Mouse (Mus musculus): ENCODE results near the gene Ets1.

Ets1 gene

GRCm38 (mm10) chr9:32695492-32696190 lies 59.6 kb downstream of the Ets1 start:
- peak; percentile 72 for DNase-seq (ENCODE audit: low spot score)

DNA sequence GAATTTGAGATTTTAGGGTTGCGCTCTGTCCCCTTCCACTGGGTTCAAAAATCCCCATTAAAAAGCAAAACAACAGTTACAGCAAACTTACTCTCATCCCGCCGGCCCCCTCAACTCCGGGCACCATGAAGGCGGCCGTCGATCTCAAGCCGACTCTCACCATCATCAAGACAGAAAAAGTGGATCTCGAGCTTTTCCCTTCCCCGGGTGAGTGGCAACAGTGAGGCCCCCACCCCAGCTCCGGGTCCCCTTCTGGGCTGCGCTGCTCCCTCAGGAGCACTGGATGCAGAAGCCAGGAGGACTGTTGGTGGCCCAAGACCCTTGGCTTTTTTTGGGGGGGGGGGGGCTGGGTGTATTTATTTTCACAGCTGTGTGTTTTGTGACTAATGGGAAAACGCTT lies 60.2 kb downstream of the Ets1 start:
- DNase-seq (ENCODE audit: low spot score), result peak; percentile 9

GRCm38 (mm10) chr9:32696717-32697116 lies 60.7 kb downstream of the Ets1 start:
- peak; percentile 8 for DNase-seq (ENCODE audit: low spot score)

DNA sequence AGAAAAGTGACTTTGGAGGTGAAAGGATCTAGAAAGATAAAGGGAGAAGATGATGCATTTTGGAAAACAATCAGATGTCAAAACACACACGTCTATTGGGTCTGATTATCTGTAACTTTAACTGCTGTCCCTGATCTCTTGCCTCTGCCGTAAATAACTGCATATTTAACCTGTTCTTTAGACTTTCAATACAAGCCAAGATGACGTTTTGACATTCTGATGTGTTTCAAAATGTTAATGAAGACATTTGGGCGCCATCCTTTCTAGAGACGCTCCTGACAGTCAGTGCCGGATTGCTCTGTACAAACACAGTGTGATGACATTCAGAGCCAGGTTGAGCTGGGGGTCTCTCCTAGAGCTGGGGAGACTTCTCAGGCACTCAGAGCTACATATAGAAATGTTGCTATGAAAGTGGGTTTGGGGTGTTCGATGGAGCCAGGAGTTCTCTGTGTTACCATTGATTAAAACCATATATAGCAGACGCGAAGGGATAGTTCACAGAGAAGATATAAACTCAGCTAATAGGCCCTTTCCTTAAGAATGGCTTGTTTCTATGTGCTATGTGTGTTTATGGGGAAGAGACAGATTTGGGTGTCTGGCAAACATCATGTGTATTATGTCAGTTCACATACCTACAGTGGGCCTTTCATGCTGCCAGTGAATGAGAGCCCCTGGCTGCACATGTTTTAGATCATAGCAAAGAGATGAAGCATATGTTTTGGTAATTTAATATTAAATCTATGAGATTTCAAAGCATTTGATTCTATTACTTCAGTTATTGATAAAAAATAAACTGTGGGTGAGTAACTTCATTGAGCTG lies 61.5 kb downstream of the Ets1 start:
- no peak for DNase-seq (ENCODE audit: low spot score)

DNA sequence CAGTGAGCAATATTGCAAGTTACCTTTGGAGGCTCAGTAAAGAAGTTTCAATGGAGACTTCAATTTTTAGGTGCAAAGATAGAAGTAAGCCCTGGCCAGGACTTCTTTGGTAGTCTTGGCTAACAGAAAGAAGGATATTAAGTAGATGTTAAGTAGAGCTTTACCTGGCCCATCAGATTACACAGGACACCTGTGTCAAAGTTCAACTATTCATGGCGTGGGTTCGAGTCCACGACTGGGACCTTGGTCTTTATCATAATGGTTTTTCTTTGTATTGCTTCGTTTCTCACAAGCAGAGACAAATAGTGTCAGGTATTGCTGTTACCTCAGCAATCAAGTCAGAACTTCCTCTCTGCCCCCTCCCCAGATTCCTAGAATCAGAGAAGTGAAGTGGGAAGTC lies 62.7 kb downstream of the Ets1 start:
- DNase-seq (ENCODE audit: low spot score), result no peak

- no peak for DNase-seq (ENCODE audit: low spot score)
Observed at GRCm38 (mm10) chr9:32699391-32699841, 63.4 kb downstream of the Ets1 start.

- DNase-seq (ENCODE audit: low spot score), result no peak
Observed at GRCm38 (mm10) chr9:32700091-32700905, 64.3 kb downstream of the Ets1 start.

DNA sequence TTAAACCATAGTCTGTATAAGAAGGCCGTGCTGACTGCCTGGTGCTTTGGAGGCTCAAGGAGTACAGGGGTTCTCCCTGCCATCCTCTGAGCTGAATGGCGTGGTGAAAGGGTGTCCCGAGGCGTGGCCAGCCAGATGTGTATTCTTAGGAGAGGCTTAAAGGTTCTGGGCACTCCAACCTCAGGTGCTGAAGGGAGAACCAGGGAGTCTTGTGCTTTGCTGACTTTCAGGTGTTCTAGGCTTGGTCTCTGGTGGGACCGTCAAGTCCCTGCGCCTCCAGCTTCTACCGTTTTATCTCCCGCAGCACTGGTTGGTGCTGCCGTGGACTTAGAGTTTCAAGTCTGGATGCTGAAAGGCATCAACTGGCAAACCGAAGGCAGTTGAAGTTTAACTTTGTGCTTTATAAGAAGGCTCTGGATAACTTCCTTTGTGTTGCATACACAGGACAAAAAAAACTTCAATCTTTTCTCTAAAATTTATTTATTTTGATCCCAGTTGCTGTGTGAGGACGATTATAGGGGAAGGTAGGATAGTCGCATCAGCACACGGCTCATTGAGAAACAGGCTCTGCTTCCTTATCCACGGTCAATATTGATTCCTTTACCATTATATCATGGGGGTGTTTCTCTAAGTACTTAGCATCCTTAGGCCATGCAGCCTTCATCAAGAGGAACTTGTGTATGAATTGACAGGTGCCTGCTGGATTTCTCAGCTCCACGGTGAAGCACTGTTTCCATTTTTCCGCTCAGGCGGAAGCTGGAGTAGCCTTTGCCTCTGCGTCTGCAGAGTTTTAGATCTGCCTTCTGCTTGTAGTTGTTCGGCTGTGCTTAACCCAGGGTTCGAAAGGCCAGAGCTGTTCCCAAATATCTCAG lies 65.3 kb downstream of the Ets1 start:
- DNase-seq (ENCODE audit: low spot score), result no peak

DNA sequence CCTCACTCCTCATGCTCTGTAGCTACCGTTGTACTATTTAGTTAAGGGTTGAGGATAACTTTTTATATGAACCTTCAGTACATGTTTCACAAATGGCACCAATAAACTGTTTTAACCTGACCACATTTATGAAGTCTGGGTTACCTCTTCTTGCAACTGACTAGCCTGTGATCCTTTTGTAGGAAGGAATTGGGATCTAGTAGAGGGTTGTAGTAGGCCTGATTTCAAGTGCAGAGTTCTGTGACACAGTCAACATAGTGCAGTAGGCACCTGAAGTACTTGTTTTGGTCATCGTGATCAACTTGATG lies 65.9 kb downstream of the Ets1 start:
- no peak for DNase-seq (ENCODE audit: low spot score)

DNA sequence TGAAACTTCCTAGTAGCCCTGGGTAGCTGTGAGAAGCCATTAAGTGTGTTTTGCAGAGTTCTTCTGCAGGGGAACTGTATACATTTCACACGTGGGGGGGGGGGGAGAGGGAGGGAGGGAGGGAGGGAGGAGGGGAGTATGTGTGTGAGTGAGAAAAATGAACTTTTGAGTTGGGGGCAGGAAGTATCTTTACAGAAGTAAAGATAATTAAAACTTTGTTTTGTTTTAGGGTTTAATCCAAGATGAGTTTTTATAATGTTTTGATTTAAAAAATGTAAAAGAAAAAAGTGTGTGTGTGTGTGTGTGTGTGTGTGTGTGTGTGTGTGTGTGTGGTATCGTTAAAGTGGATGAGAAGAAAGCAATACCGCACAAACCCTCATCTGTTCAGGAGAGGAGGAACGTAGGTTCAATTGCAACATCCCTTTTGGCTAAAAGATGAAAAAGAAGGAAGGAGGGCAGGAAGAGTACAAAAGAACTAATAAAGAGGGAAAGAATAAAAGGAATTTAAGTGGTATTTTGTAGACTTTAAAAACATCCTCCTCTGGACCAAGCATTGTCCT lies 66.9 kb downstream of the Ets1 start:
- no peak for DNase-seq (ENCODE audit: low spot score)

GRCm38 (mm10) chr9:32703976-32704745 lies 68.1 kb downstream of the Ets1 start:
- DNase-seq (ENCODE audit: low spot score), result no peak

DNA sequence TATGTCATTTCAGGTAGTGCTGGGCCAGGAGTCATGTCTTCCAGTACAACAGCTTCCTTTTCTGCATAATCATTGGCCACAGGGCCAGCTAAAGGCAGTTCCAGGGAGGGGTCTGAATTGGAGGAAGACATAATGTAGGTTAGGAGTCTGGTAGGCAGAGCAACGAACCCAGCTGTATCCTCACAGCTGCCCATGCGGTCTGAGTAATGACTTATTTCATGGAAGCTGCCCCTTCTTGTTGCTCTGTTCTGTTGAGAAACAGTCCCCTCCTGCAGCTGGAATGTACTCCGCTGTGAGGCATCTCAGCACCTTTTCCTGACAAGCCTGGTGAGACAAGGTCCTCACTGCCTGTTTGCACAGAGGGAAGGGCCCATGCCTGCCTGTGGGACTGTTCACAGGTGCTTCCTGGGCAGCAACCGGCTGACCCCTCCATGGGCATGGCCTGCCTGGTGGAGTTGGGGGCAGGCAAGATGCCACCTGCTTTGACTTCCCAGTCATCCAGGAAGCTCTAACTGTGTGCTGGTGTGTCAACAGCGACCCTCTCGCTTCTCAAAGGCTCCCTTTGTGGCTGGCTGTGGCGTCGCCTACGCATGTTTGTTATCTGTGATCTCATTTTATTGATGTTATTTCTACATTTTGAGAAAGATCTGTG lies 69.9 kb downstream of the Ets1 start:
- no peak for DNase-seq (ENCODE audit: low spot score)

DNA sequence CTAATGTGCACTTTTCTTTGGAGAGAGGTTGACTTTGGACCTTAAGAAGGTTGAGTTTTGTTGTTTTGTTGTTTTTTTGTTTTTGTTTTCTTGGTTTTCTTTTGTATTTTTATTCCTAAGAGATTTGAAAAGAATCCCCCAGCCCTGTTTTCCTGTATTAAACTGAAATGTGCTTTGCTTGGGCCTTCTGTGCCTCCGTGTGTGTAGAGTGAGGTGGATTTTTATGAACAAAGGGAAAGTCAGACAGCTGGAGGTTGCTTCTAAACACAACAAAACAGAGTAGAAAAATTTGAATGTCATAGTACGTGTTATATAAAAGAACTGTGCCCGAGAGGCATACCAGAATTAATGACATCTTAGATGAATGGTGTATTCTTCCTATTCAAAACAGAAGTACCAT lies 71.4 kb downstream of the Ets1 start:
- no peak for DNase-seq (ENCODE audit: low spot score)

DNA sequence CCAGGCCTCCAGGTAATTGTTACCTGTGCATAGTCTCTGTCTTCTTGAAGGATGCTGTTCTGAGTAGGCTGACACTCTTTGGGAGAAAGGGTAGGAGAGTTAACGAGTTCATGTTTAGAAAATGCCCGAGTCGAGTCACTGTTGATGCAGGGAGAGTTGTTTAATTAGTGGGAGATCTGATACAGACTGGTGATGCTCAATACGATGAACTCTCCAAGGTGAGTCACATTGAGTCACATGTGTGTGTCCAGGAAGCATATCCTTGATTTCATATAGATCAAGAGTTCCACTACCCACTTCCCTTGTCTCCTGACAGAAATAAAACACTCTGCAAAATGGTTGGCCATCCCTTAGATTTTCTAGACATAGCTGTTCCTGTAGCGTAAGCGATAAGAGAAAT lies 72.5 kb downstream of the Ets1 start:
- no peak for DNase-seq (ENCODE audit: low spot score)

DNA sequence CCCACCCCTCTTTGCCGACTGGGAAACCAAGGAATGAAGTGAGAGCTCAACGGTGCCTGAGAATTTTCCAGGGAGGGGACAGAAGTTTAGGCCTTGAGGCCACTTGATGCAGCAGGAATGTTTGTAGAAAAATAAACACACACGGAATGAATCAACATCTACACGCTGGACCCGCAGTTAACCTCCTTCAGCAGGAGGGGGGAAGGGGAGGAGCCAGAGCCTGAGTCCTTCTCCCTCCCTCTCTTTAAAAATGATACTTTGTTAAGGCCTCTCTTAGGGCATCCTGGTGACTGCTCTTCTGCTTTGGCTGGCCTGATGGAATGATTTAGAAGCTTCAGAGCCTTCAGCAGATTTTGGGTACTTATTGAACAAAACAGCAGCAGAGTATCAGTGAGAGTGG lies 73.3 kb downstream of the Ets1 start:
- DNase-seq (ENCODE audit: low spot score), result no peak

GRCm38 (mm10) chr9:32709764-32710734 lies 74.0 kb downstream of the Ets1 start:
- DNase-seq (ENCODE audit: low spot score), result no peak

DNA sequence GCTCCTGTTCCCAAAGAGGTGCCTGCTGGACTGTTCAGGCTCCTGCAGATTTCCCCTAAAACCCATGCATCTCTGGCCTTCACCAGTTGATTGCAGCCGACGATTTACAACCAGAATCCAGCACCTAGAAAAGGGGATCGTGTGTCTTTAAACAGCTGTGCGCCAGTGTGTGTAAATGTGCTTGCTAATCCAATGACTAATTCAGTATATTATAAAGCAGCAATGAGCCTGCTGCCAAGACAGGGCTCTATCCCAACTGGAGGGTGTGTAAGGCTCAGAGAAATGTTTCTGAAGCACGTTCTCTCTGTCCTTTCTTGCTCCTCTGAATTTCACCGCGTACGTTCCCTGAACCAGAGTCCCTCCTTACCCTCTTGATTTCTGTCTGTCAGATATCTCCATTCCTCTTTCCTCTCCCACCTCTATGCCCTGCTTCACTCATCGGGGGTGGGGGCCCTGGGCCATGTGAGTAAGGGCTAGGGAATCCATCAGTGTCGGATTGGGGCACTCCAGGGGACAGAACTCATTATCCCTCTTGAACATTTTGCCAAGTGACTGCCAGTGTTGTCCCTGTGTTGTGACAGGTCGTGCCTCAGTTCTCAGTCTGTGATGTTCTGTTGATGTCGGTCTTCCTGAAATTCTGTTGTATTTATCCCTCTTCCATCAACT lies 75.1 kb downstream of the Ets1 start:
- DNase-seq (ENCODE audit: low spot score), result no peak

DNA sequence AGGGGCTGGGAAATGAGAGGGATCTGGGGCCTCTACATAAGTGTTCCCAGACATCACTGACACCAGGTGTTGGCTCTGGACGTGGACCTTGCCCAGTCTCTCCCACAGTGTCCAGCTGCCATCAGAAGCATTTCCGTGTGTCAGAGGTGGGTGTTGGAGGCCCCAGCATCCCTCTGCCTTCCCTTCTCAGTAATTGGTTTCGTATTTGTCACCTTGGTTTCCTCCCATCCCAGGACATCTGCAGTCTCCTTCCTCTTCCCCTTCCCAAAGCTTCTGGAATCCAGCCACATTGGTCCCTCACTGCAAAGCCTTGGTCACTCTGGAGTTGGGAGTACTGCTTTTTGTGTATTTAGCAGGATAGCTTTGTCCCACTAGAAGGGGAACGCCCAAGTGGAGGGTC lies 75.7 kb downstream of the Ets1 start:
- no peak for DNase-seq (ENCODE audit: low spot score)
